Mouse (Mus musculus) cerebellum, adult 2 months (tissue): ENCODE data around the gene Dab2ip. TPM values are rescaled to one million over a fixed set of nuclear protein-coding genes. Genes with fewer than 3 reads are reported as not detected.

Experiments
- DNase-seq, 2 experiments: peaks; one replicate each; pipeline ENCODE4 v3.0.0; 2021
- H3K27ac ChIP-seq: fragments of 200-500 bp; 2 replicates; pipeline ENCODE4 v1.5.1; 2012; ENCODE audit warnings: low read length, control low read depth, inconsistent platforms; ENCODE audit not compliant: insufficient read depth
- H3K27me3 ChIP-seq: fragments of 200-500 bp; 2 replicates; pipeline ENCODE4 v1.6.1; 2012; ENCODE audit warnings: inconsistent platforms, mild to moderate bottlenecking, low read length, moderate library complexity; ENCODE audit not compliant: control insufficient read depth, insufficient read depth
- H3K4me1 ChIP-seq: fragments of 200-500 bp; 2 replicates; pipeline ENCODE4 v1.6.1; 2011; ENCODE audit warnings: low read length; ENCODE audit not compliant: control insufficient read depth, insufficient read depth
- H3K4me3 ChIP-seq: fragments of 200-500 bp; replicated peaks from 2 replicates; pipeline ENCODE3; 2011; ENCODE audit warnings: mild to moderate bottlenecking, low read depth, low read length, control low read depth; ENCODE audit not compliant: insufficient read depth
- CTCF ChIP-seq: fragments of 200-500 bp; IDR thresholded peaks from 2 replicates; pipeline ENCODE4 v1.5.1; 2011; ENCODE audit warnings: low read depth, mild to moderate bottlenecking, control low read depth, low read length, moderate library complexity, borderline replicate concordance; ENCODE audit not compliant: insufficient read depth
- POLR2A ChIP-seq: fragments of 200-500 bp; IDR thresholded peaks from 2 replicates; pipeline ENCODE4 v1.6.1; 2011; ENCODE audit warnings: low read length, control low read depth, borderline replicate concordance; ENCODE audit not compliant: insufficient read depth
- WGBS: fragments of 180-500 bp; shearing (Covaris S2); methylation state at CpG from one replicate; pipeline ENCODE4 v1.1.7; 2018; 5-methylcytosine and 5-hydroxymethylcytosine counted together
- polyA plus RNA-seq: library from polyadenylated mRNA; depleted of rRNA; stranded (reverse); fragments of >200 nt; gene quantifications from 2 replicates; pipeline ENCODE4 v1.2.3, GENCODE M21; 2012

Gene Dab2ip
- polyA plus RNA-seq, 1 experiment = 136 TPM

- WGBS = 10% methylated on average over 5 of the region's 5 CpGs
- peaks cover 82% of the 10 kb centered on the region for H3K4me1 ChIP-seq
- peak; percentile 58 to 64 for DNase-seq
- H3K4me3 ChIP-seq = no peak overlapping the region
- peak overlapping the region; percentile 34 for H3K27ac ChIP-seq
- TF ChIP-seq POLR2A (no peak), CTCF (no peak)
- no peaks in the 10 kb centered on the region for H3K27me3 ChIP-seq
Observed at GRCm38 (mm10) chr2:35676075-35676665, 118.1 kb downstream of the Dab2ip start.

GRCm38 (mm10) chr2:35677855-35678254 lies 119.8 kb downstream of the Dab2ip start:
- peak overlapping the region; percentile 75 for H3K27ac ChIP-seq
- DNase-seq = peak; percentile 73 to 79
- peaks cover 89% of the 10 kb centered on the region for H3K4me1 ChIP-seq
- peak overlapping the region; percentile 15 for H3K4me3 ChIP-seq
- H3K27me3 ChIP-seq = no peaks in the 10 kb centered on the region
- TF ChIP-seq POLR2A = no peak
- no peak for TF ChIP-seq CTCF
- WGBS = 8% methylated on average over 8 of the region's 8 CpGs

- WGBS = 8% methylated on average over 4 of the region's 4 CpGs
- Histone ChIP-seq H3K4me1 (peaks cover 88% of the 10 kb centered on the region), H3K27ac (peak overlapping the region; percentile 75), H3K27me3 (no peaks in the 10 kb centered on the region), H3K4me3 (no peak overlapping the region)
- no peak for TF ChIP-seq POLR2A
- DNase-seq = no peak
Observed at GRCm38 (mm10) chr2:35678440-35678839, 120.4 kb downstream of the Dab2ip start.

GRCm38 (mm10) chr2:35679812-35680672 lies 122.0 kb downstream of the Dab2ip start:
- WGBS = 32% methylated on average over 10 of the region's 10 CpGs
- Histone ChIP-seq H3K27me3 (no peaks in the 10 kb centered on the region), H3K4me3 (no peak overlapping the region), H3K4me1 (peaks cover 90% of the 10 kb centered on the region), H3K27ac (peak overlapping the region; percentile 75)
- TF ChIP-seq POLR2A = no peak
- TF ChIP-seq CTCF = no peak
- DNase-seq = no peak

GRCm38 (mm10) chr2:35680833-35681232 lies 122.8 kb downstream of the Dab2ip start:
- Histone ChIP-seq H3K27me3 (no peaks in the 10 kb centered on the region), H3K4me1 (peaks cover 91% of the 10 kb centered on the region), H3K27ac (no peak overlapping the region; the same call in 1 of the 2 replicates), H3K4me3 (no peak overlapping the region)
- TF ChIP-seq POLR2A (no peak), CTCF (no peak)
- 8% methylated on average over 6 of the region's 6 CpGs for WGBS
- DNase-seq = peak; percentile 53 to 57

- 3% methylated on average over 3 of the region's 3 CpGs for WGBS
- Histone ChIP-seq H3K4me1 (peaks cover 91% of the 10 kb centered on the region), H3K27ac (no peak overlapping the region), H3K4me3 (no peak overlapping the region), H3K27me3 (no peaks in the 10 kb centered on the region)
- no peak for TF ChIP-seq CTCF
- TF ChIP-seq POLR2A = no peak
- peak in 1 of 2 experiments; percentile 54 for DNase-seq
Observed at GRCm38 (mm10) chr2:35684005-35684404, 125.9 kb downstream of the Dab2ip start.

GRCm38 (mm10) chr2:35684735-35685312 lies 126.8 kb downstream of the Dab2ip start:
- no peak for TF ChIP-seq CTCF
- TF ChIP-seq POLR2A = no peak
- Histone ChIP-seq H3K27me3 (no peaks in the 10 kb centered on the region), H3K4me3 (no peak overlapping the region), H3K27ac (no peak overlapping the region), H3K4me1 (peaks cover 91% of the 10 kb centered on the region)
- 11% methylated on average over 9 of the region's 9 CpGs for WGBS
- no peak for DNase-seq
